Comparison of ENCODE assay signal across 8 mouse cellular contexts in genomic region chr5:121711174-121711927, GRCm38 (mm10). TPM values are rescaled to one million over a fixed set of nuclear protein-coding genes. Genes with fewer than 3 reads are reported as not detected.
DNase-seq lines count a peak whose midpoint lies in the region; ATAC-seq and TF ChIP-seq lines count a peak whose summit lies in the region.

Gene Atxn2, plus strand, starts transcription at chr5:121711337.

- H3K9me3 ChIP-seq in ES-E14 (ENCODE audit: control insufficient read depth, insufficient read depth, low read depth, low read length) = no peaks in the 10 kb centered on the region
- no peaks in the 10 kb centered on the region for H3K9me3 ChIP-seq in forebrain, embryonic 16.5 days (ENCODE audit: control insufficient read depth, low read length)
- no peaks in the 10 kb centered on the region for H3K9me3 ChIP-seq in neural tube, embryonic 14.5 days (ENCODE audit: control insufficient read depth, low read length)

- H3K27ac ChIP-seq in ES-E14 (ENCODE audit: insufficient read depth, low read depth, low read length, poor library complexity, severe bottlenecking) = peak within 1 kb of the TSS; percentile 85
- peak within 1 kb of the TSS; percentile 97 for H3K27ac ChIP-seq in forebrain, embryonic 16.5 days (ENCODE audit: low read length)
- H3K27ac ChIP-seq in neural tube, embryonic 14.5 days (ENCODE audit: low read depth, low read length) = peak within 1 kb of the TSS; percentile 95

- peaks cover 6 to 14% of the 10 kb centered on the region in 2 experiments; a peak in 3 of 4 replicates for H3K4me1 ChIP-seq in ES-E14 (ENCODE audit: control insufficient read depth in 2 of 2, insufficient read depth in 2 of 2, low read length in 2 of 2, poor library complexity in 1 of 2)
- peaks cover 31% of the 10 kb centered on the region for H3K4me1 ChIP-seq in forebrain, embryonic 16.5 days (replicated peaks; ENCODE audit: control insufficient read depth, insufficient read depth, low read length)
- H3K4me1 ChIP-seq in neural tube, embryonic 14.5 days (ENCODE audit: control insufficient read depth, insufficient read depth, low read length) = peaks cover 20% of the 10 kb centered on the region

- intact Hi-C loops in heart, postnatal 25 days (cut with DNase I) = loop anchor here (5.0 kb wide), 3 partner anchors 49 to 131 kb away; partner anchors contain the start of genes Acad10 and Brap

- WGBS in forebrain, embryonic 16.5 days = under 1% methylated on average over 63 of the region's 103 CpGs
- under 1% methylated on average over 58 of the region's 103 CpGs for WGBS in neural tube, embryonic 14.5 days

- in situ Hi-C loops in ES-E14 (cut with MboI; ENCODE audit: low sequenced_read_pairs in 2 of 2, unreplicated experiment in 2 of 2) = no loop called here

- H3K4me3 ChIP-seq in ES-E14 (ENCODE audit: insufficient read depth in 1 of 2, low read depth in 1 of 2, low read length in 2 of 2, poor library complexity in 1 of 2, severe bottlenecking in 1 of 2) = peak within 1 kb of the TSS; percentile 73 to 95
- H3K4me3 ChIP-seq in forebrain, embryonic 16.5 days (replicated peaks; ENCODE audit: low read length) = peak within 1 kb of the TSS; percentile 84
- peak within 1 kb of the TSS; percentile 98 for H3K4me3 ChIP-seq in neural tube, embryonic 14.5 days (ENCODE audit: low read depth, low read length)

- H3K4me2 ChIP-seq in forebrain, embryonic 16.5 days (ENCODE audit: low read length) = peak within 1 kb of the TSS; percentile 91
- H3K4me2 ChIP-seq in neural tube, embryonic 14.5 days (ENCODE audit: low read depth, low read length) = peak within 1 kb of the TSS; percentile 87

- DNase-seq in ES-E14 (ENCODE audit: low read depth, low spot score) = peak; percentile 64
- peak; percentile 85 for DNase-seq in cerebellum, adult 11-12 months
- peak; percentile 81 for DNase-seq in heart, postnatal 25 days (ENCODE audit: low spot score)
- peak; percentile 77 to 82 for DNase-seq in layer of hippocampus, adult 18-20 months (ENCODE audit: low spot score in 2 of 2)
- DNase-seq in lung, adult 18-20 months = peak; percentile 79 to 80
- peak; percentile 89 for DNase-seq in testis, postnatal 10 days (ENCODE audit: low spot score)

- ATAC-seq in forebrain, embryonic 16.5 days = peak; percentile 81
- peak; percentile 68 for ATAC-seq in neural tube, embryonic 14.5 days (ENCODE audit: low read depth)

- no peaks in the 10 kb centered on the region for H3K27me3 ChIP-seq in forebrain, embryonic 16.5 days (replicated peaks; ENCODE audit: control insufficient read depth, insufficient read depth, low read length)
- no peaks in the 10 kb centered on the region for H3K27me3 ChIP-seq in neural tube, embryonic 14.5 days (ENCODE audit: control insufficient read depth, insufficient read depth, low read length)

- H3K9ac ChIP-seq in ES-E14 (ENCODE audit: insufficient read depth, low read depth, low read length, poor library complexity, severe bottlenecking) = peak within 1 kb of the TSS; percentile 93
- peak within 1 kb of the TSS; percentile 89 for H3K9ac ChIP-seq in forebrain, embryonic 16.5 days (replicated peaks; ENCODE audit: low read depth, low read length)
- H3K9ac ChIP-seq in neural tube, embryonic 14.5 days (replicated peaks; ENCODE audit: low read depth, low read length) = peak within 1 kb of the TSS; percentile 97

- no peaks in the 10 kb centered on the region for H3K36me3 ChIP-seq in ES-E14 (ENCODE audit: control insufficient read depth, insufficient read depth, low read length, poor library complexity, severe bottlenecking)
- H3K36me3 ChIP-seq in forebrain, embryonic 16.5 days (ENCODE audit: control insufficient read depth, insufficient read depth) = no peaks in the 10 kb centered on the region
- H3K36me3 ChIP-seq in neural tube, embryonic 14.5 days (ENCODE audit: control insufficient read depth, insufficient read depth, low read length) = no peaks in the 10 kb centered on the region

TF ChIP-seq in ES-E14, 5 proteins besides CTCF, POLR2A, EP300 and RAD21:
- TF ChIP-seq ZC3H11A (IDR thresholded peaks at IDR 0.05; ENCODE audit: borderline replicate concordance, low read depth, low read length) (no peak), ZNF384 (IDR thresholded peaks at IDR 0.05; ENCODE audit: low read depth, low read length) (no peak), MAFK (IDR thresholded peaks at IDR 0.05; ENCODE audit: insufficient read depth, low read depth, low read length) (no peak), CHD2 (IDR thresholded peaks at IDR 0.05; ENCODE audit: low read depth, low read length) (0 out of 2 replicates have a peak, but pooled peaks have one; percentile 11), HCFC1 (IDR thresholded peaks at IDR 0.05; ENCODE audit: borderline replicate concordance, insufficient read depth, low read length) (peak; percentile 53; the same call in 1 of the 2 replicates)

RNA-seq across cellular contexts. Expression of gene Atxn2, which starts in this region (rescaled TPM):
- 45.2 and 58.0 TPM in 2 replicates for total RNA-seq in ES-E14 (2012; rRNA removed)
- 55.8 and 58.3 TPM in 2 replicates for polyA plus RNA-seq in forebrain, embryonic 16.5 days (2015; fragmentation: Nextera tagmentation; extraction: Ambion mirVana)
- total RNA-seq in heart, postnatal 25 days (2021) = 100 to 1,000 TPM; 148 to 159 TPM
- total RNA-seq in layer of hippocampus, adult 18-20 months (2021) = 100 to 1,000 TPM; 212 to 241 TPM
- polyA plus RNA-seq in neural tube, embryonic 14.5 days (2014; fragmentation: Nextera tagmentation; extraction: Ambion mirVana) = 93.7 and 94.8 TPM in 2 replicates

Comparison
In these comparisons a context has a peak if more than half of its experiments do, and no peak if none do; other contexts are left out.
1. Peak in every context shown above with its lines: DNase-seq, ATAC-seq, H3K4me3 ChIP-seq and H3K27ac ChIP-seq.